Mouse (Mus musculus) hindbrain, postnatal 0 days (tissue): ENCODE measurements at regions not wholly inside any gene's neighbourhood (a gene's known extent, or its start where the extent isn't known, plus 50 kb on each side); places are given as distances from the start of the nearest gene placed in this dataset.

Source experiments
- ATAC-seq: fragments of 200-750 bp; cut with Nextera tagmentation; 2 replicates; pipeline ENCODE4 v1.8.0; 2017; ENCODE audit warnings: mild to moderate bottlenecking, moderate TSS enrichment, moderate library complexity
- DNase-seq: peaks from one replicate; pipeline ENCODE4 v3.0.0-alpha.2; 2015; ENCODE audit warnings: low spot score
- H3K27ac ChIP-seq: fragments of 300-500 bp; sonication (generic); 2 replicates; pipeline ENCODE4 v1.5.1; 2014; ENCODE audit warnings: mild to moderate bottlenecking
- H3K27me3 ChIP-seq: fragments of 300-500 bp; sonication (generic); 2 replicates; pipeline ENCODE4 v1.6.1; 2014; ENCODE audit warnings: low read length, mixed read lengths; ENCODE audit not compliant: insufficient read depth
- H3K36me3 ChIP-seq: fragments of 300-500 bp; sonication (generic); 2 replicates; pipeline ENCODE4 v1.6.1; 2014; ENCODE audit warnings: low read length, mixed read lengths; ENCODE audit not compliant: insufficient read depth
- H3K4me1 ChIP-seq: fragments of 300-500 bp; sonication (generic); 2 replicates; pipeline ENCODE4 v1.6.1; 2014; ENCODE audit warnings: antibody characterized with exemption, low read length, mixed read lengths; ENCODE audit not compliant: insufficient read depth
- H3K4me2 ChIP-seq: fragments of 300-500 bp; sonication (generic); 2 replicates; pipeline ENCODE4 v1.6.1; 2014; ENCODE audit warnings: low read depth, mild to moderate bottlenecking, low read length, moderate library complexity, mixed read lengths
- H3K4me3 ChIP-seq: fragments of 300-500 bp; sonication (generic); 2 replicates; pipeline ENCODE4 v1.5.1; 2014; ENCODE audit warnings: low read length
- H3K9ac ChIP-seq: fragments of 300-500 bp; sonication (generic); replicated peaks from 2 replicates; pipeline ENCODE4 v1.6.1; 2014; ENCODE audit warnings: mild to moderate bottlenecking, low read length, moderate library complexity, mixed read lengths
- H3K9me3 ChIP-seq: fragments of 300-500 bp; sonication (generic); 2 replicates; pipeline ENCODE4 v1.6.1; 2016; ENCODE audit warnings: low read length, mixed read lengths
- CTCF ChIP-seq: IDR thresholded peaks from 2 replicates; pipeline ENCODE4 v1.5.1; 2016; ENCODE audit warnings: antibody characterized with exemption, control low read depth, low read depth
- WGBS: fragments of 180-500 bp; shearing (Covaris S2); extraction: QIAGEN DNeasy Blood & Tissue Kit; methylation state at CpG from one replicate; pipeline ENCODE4 v1.1.7; 2014; 5-methylcytosine and 5-hydroxymethylcytosine counted together

- Histone ChIP-seq H3K9ac (no peak overlapping the region), H3K4me3 (no peak overlapping the region), H3K27me3 (no peaks in the 10 kb centered on the region), H3K4me1 (no peaks in the 10 kb centered on the region), H3K36me3 (no peaks in the 10 kb centered on the region), H3K4me2 (no peak overlapping the region), H3K27ac (no peak overlapping the region), H3K9me3 (no peaks in the 10 kb centered on the region)
- TF ChIP-seq CTCF, result no peak
- 91% methylated on average over 2 of the region's 2 CpGs for WGBS
- ATAC-seq, result no peak
- DNase-seq, result no peak
Observed at GRCm38 (mm10) chr10:107994836-107995585, 83.1 kb upstream of the Otogl start.

DNA sequence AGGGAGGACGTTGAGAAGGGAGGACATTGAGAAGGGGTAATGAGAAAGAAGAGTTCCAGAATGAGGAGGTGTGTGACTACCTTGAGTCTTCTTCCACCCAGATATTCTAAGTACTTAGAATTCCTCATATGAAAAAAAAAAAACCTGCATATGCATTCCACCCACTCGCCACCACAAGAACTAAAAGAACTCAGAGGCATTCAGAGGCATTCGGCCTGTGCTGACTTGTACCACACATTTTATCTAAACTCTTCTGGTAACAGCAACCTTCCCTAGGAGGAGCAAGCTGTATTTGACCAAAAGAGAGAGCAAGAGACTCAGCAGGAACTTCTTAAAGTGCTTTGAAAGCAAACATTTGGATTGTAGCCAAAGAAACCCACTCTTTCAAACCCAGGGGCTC is 80.7 kb upstream of the Otogl start:
- H3K9me3 ChIP-seq, result no peaks in the 10 kb centered on the region
- H3K4me1 ChIP-seq, result no peaks in the 10 kb centered on the region
- no peak overlapping the region for H3K9ac ChIP-seq
- no peak for TF ChIP-seq CTCF
- no peak overlapping the region for H3K27ac ChIP-seq
- ATAC-seq (no peak), DNase-seq (no peak)
- H3K27me3 ChIP-seq, result no peaks in the 10 kb centered on the region
- no peak overlapping the region for H3K4me2 ChIP-seq
- 67% methylated on average over 3 of the region's 3 CpGs for WGBS
- no peak overlapping the region for H3K4me3 ChIP-seq
- no peaks in the 10 kb centered on the region for H3K36me3 ChIP-seq

DNA sequence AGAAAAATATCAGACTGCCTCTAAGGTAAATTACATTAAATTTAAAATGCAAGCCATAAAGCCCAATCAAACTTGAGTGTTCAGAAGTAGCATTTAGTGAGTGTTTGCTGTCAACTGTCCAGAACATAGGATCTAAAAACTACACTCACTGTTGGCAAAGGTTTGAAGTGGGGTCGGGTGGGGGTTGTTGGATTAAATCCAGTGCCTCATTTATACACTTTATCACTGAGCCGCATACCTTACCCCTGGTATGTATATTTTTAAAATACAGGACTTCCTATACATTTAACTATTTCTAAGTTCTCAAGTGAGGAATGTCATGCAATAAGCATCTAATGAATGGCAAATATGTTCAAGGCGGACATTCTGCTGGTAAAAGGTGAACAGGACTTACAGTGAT is 78.6 kb upstream of the Otogl start:
- no peak for TF ChIP-seq CTCF
- no peaks in the 10 kb centered on the region for H3K9me3 ChIP-seq
- H3K4me2 ChIP-seq, result no peak overlapping the region
- no peak for DNase-seq
- no peak for ATAC-seq
- no peak overlapping the region for H3K27ac ChIP-seq
- WGBS, result 93% methylated on average over 3 of the region's 3 CpGs
- H3K36me3 ChIP-seq, result no peaks in the 10 kb centered on the region
- no peaks in the 10 kb centered on the region for H3K4me1 ChIP-seq
- no peak overlapping the region for H3K9ac ChIP-seq
- no peak overlapping the region for H3K4me3 ChIP-seq
- no peaks in the 10 kb centered on the region for H3K27me3 ChIP-seq

DNA sequence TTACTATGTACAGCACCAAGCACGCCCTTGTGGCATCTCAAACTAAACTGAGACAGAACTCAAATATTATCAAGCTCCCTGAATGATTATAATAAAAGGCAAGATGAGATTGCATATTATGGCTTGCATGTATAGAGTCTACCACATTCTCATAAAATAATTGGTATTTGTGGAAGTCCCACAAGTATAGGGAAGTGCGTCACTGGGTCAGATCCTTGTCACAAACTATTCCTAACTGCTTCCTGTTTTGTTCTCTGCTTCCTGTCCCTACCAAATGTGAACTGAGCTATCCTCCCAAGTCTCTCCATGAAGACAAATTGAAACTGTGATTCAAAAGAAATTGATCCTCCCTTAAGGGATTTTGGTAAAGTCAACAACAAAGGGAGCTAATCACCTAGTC is 78.0 kb upstream of the Otogl start:
- DNase-seq, result no peak
- no peak for TF ChIP-seq CTCF
- no peaks in the 10 kb centered on the region for H3K9me3 ChIP-seq
- H3K9ac ChIP-seq, result no peak overlapping the region
- no peak overlapping the region for H3K4me2 ChIP-seq
- 93% methylated on average over 2 of the region's 2 CpGs for WGBS
- no peaks in the 10 kb centered on the region for H3K36me3 ChIP-seq
- no peaks in the 10 kb centered on the region for H3K4me1 ChIP-seq
- H3K27ac ChIP-seq, result no peak overlapping the region
- H3K27me3 ChIP-seq, result no peaks in the 10 kb centered on the region
- H3K4me3 ChIP-seq, result no peak overlapping the region
- ATAC-seq, result no peak

- Histone ChIP-seq H3K36me3 (no peaks in the 10 kb centered on the region), H3K9ac (no peak overlapping the region), H3K4me2 (no peak overlapping the region), H3K27me3 (no peaks in the 10 kb centered on the region), H3K4me1 (no peaks in the 10 kb centered on the region), H3K4me3 (no peak overlapping the region), H3K9me3 (no peaks in the 10 kb centered on the region), H3K27ac (no peak overlapping the region)
- no peak for TF ChIP-seq CTCF
- DNase-seq (no peak), ATAC-seq (no peak)
- WGBS, result 78% methylated on average over 5 of the region's 5 CpGs
Observed at GRCm38 (mm10) chr10:107982632-107983031, 70.7 kb upstream of the Otogl start.

- H3K9me3 ChIP-seq, result no peaks in the 10 kb centered on the region
- DNase-seq, result no peak
- no peak for ATAC-seq
- no peak for TF ChIP-seq CTCF
- H3K4me2 ChIP-seq, result no peak overlapping the region
- H3K27me3 ChIP-seq, result no peaks in the 10 kb centered on the region
- WGBS, result 100% methylated on average over 1 of the region's 1 CpGs
- no peaks in the 10 kb centered on the region for H3K36me3 ChIP-seq
- no peak overlapping the region for H3K4me3 ChIP-seq
- H3K9ac ChIP-seq, result no peak overlapping the region
- no peaks in the 10 kb centered on the region for H3K4me1 ChIP-seq
- no peak overlapping the region for H3K27ac ChIP-seq
Observed at GRCm38 (mm10) chr10:107982082-107982481, 70.1 kb upstream of the Otogl start.

DNA sequence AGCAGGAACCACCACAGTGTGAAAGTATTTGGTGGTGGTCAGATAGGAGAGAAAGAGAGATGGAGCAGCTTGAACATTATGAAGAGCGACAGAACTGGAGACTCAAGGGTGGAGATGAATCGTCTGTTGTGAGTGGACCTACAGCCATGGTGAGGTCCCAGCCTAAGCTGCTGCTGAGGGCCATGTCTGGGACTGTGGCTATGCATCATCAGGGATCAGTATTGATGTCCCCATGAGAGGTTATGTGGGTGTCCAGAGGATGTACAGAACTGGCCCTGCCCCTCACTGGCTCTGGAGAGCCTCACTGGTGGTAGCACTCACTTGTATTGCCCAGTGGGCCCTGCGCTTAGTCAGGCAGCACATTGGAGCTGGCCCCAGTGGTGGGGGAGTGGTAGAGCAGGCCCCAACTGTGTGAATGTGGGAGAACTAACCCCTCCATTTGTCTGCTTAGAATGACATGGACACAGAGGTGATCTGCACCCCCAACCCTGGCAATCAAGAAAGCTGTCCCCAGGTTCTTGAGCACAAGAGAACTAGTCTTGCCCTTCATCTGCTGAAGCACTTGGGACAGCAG is 64.5 kb upstream of the Otogl start:
- DNase-seq (no peak), ATAC-seq (no peak)
- Histone ChIP-seq H3K4me3 (no peak overlapping the region), H3K36me3 (no peaks in the 10 kb centered on the region), H3K27me3 (no peaks in the 10 kb centered on the region), H3K4me2 (no peak overlapping the region), H3K27ac (no peak overlapping the region), H3K9ac (no peak overlapping the region), H3K4me1 (no peaks in the 10 kb centered on the region), H3K9me3 (no peaks in the 10 kb centered on the region)
- WGBS, result 100% methylated on average over 3 of the region's 3 CpGs
- no peak for TF ChIP-seq CTCF
